Mouse (Mus musculus) splenic B cell, adult 2 months (primary cell): ENCODE data around the gene Sirt4.
"Not testable (repeated sequence)": the region's sequence is repeated elsewhere in the genome, so short reads cannot be mapped to it uniquely, and the experiment has no call there.

Source experiments
- DNase-seq: peaks from one replicate; pipeline ENCODE4 v3.0.0-alpha.2; 2011; ENCODE audit warnings: low read depth, low spot score
- H3K27me3 ChIP-seq: 2 replicates; pipeline ENCODE4 v1.6.1; 2012; ENCODE audit warnings: mild to moderate bottlenecking, low read length, moderate library complexity, mixed read lengths; ENCODE audit not compliant: control insufficient read depth, poor library complexity, insufficient read depth, severe bottlenecking
- H3K36me3 ChIP-seq: 2 replicates; pipeline ENCODE4 v1.6.1; 2012; ENCODE audit warnings: mild to moderate bottlenecking, low read length, moderate library complexity, mixed read lengths; ENCODE audit not compliant: control insufficient read depth, poor library complexity, insufficient read depth, severe bottlenecking

Sirt4 gene

DNA sequence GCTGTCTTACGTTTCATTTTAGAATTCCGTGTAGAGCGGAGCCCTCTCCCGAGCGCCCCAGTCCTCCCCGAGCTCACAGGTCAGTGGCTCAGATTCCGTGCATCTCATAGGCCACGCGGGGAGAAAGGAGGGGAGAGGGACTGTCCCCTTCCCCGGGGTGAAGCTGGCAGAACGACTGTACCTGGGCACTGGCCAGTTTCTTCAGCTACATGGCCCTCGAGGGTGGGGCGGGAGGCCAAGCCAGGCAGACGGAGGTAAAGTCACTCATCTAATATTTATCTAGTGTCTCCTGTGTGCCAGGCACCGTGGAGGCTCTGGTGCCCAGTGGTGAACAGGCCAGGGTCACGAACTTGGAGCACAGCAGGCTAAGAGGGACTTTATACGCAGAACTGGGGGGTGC, 37.4 kb downstream of the Sirt4 start:
- Histone ChIP-seq H3K36me3 (no peaks in the 10 kb centered on the region), H3K27me3 (no peaks in the 10 kb centered on the region)
- no peak for DNase-seq

- no peaks in the 10 kb centered on the region for H3K27me3 ChIP-seq
- H3K36me3 ChIP-seq, result no peaks in the 10 kb centered on the region
- DNase-seq, result no peak
Observed at GRCm38 (mm10) chr5:115444130-115444529, 40.4 kb downstream of the Sirt4 start.

DNA sequence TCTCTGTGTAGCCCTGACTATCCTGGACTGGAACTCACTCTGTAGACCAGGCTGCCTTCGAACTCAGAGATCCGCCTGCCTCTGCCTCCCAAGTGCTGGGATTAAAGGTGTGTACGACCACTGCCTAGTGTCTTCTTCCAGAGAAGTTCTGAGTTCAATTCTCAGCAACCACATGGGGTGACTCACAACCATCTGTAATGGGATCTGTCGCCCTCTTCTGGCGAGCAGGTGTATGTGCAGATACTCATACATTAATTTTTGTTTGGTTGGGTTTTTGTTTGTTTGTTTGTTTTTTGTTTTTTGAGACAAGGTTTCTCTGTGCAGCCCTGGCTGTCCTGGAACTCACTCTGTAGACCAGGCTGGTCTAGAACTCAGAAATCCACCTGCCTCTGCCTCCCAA, 41.9 kb downstream of the Sirt4 start:
- DNase-seq, result peak; percentile 52
- not testable (repeated sequence) for H3K36me3 ChIP-seq, H3K27me3 ChIP-seq

DNA sequence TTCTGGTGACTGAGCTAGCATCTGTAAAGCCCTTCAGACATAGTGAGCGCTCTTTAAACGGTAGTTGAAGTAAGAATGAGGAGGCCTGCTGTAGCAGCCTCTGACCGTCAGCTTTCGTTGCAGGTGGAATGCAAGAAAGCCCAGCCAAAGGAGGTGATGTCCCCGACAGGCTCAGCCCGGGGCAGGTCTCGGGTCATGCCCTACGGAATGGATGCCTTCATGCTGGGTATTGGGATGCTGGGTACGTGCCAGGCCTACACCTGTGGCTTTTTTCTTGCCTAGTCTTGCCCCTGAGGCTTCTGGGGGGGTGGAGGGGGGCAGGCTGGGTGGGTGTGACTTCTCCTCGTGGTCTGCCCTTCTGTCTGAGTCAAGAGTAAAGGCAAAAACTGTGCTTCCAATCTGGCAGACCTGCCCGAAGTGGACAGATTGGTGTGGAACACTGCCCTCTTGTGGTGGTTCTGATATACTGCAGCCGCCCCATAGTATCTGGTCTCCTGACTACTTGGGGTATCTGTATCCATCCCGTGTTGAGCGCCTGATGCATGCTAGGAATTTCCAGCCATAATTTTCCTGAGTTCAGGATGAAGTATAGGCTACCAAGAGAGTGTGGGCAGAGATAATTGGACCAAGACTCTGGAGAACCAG, 43.2 kb downstream of the Sirt4 start:
- H3K36me3 ChIP-seq, result no peaks in the 10 kb centered on the region
- H3K27me3 ChIP-seq, result no peaks in the 10 kb centered on the region
- peak; percentile 82 for DNase-seq

DNA sequence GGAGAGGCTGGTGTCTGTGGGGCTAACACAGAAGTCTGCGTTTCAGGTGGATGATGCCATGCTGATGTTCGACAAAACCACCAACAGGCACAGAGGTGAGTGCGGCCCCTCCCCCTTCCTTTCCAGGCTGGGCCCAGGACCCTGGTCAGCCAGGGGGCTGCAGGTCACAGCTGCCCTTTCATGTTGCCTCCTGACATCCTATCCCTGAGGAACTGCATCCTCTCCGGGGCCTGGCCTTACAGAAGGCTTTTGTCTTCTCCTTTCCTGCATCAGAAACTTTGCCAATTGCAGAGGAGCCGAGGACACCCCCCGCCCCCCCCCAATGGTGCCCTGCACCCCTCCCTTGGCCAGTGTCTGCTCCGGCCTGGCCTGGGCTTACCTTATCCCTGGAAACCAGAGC, 45.9 kb downstream of the Sirt4 start:
- Histone ChIP-seq H3K27me3 (no peaks in the 10 kb centered on the region), H3K36me3 (no peaks in the 10 kb centered on the region)
- DNase-seq, result no peak

DNA sequence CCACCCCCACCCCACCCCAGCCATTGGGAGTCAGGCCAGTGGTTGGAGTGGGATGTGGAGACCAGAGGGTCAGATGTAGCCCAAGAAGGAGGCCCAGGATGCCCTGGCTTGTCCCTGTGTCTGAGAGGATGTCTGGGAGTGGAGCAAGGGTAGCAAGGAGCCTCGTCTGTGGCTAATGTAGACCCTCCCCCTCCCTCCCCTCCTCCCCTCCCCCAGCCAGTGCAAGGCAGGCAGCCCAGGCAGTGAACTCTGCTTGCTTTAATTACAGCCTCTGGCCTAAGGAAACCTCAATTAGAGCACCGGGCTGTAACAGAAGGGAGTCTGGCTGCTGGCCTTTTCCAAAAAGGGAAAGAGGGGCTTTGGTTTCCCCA, 46.6 kb downstream of the Sirt4 start:
- Histone ChIP-seq H3K27me3 (no peaks in the 10 kb centered on the region), H3K36me3 (no peaks in the 10 kb centered on the region)
- DNase-seq, result no peak

DNA sequence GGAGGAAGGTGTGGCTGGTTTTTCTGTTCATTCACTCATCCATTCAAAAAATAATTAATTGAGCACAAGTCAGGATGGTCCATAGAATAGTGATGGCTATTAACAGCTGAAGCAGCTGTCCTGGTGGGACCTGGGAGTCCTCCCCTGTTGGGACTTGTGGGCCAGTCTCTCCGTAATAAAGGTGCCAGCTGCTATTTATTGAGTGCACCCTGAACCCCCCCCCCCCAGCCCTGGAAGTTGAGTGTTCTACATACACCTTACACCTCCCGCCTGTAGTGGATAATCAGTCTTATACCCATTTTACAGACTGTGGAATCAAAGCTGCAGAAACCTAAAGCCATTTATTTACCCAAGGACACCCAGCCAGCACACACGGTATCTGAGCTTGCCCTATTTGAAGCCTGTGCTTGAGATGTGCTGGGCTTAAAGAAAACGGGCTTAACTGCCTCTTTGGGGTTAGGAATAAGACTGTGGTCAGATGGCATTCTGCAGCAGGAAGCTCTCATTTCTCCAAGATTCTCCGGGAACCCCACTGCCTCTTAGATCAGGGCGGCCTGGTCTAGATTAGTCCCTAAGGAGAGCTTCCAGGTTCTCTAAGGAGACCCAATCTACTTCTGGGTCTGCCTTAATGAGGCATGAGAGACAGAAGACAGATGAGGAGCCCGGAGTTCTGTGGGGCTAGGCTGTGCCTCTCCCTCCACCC, 47.1 kb downstream of the Sirt4 start:
- no peak for DNase-seq
- Histone ChIP-seq H3K27me3 (no peaks in the 10 kb centered on the region; the same call in 1 of the 2 replicates), H3K36me3 (no peaks in the 10 kb centered on the region)

DNA sequence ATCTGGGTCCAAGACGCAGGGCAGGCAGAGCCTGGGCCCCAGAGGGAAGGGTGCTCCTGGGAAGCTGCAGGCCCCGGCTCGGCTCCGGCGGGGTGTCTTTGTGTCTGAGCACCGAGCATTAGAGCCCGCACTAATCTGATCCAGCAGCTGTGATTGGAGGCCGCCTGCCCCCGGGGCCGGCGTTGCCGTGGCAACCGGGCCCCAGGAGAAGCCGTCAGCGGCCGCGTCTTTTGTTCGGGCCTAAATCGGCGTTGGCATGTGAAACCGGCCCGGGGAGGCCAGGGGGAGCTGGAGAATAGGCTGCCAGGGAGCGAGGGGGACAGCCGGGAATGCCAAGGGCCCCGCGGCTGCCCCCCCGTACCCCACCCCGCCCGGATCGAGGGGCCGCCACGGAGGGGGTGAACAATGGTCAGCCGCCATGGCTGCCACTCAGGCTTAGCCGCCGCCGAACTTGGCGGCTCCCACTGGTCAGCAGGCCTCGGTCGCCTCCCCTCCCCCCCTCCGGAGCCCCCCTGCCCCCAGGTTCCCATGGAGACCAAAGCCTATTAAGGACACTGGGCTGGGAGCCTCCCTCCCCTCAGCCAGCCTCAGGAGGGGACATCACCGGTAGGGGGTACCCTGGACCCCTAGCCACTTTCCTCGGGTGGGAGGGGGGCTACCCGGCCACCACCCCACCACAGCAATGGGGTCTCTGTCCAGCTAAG, 48.0 kb downstream of the Sirt4 start:
- DNase-seq, result peak; percentile 25
- H3K27me3 ChIP-seq, result no peaks in the 10 kb centered on the region; the same call in 1 of the 2 replicates
- no peaks in the 10 kb centered on the region for H3K36me3 ChIP-seq

DNA sequence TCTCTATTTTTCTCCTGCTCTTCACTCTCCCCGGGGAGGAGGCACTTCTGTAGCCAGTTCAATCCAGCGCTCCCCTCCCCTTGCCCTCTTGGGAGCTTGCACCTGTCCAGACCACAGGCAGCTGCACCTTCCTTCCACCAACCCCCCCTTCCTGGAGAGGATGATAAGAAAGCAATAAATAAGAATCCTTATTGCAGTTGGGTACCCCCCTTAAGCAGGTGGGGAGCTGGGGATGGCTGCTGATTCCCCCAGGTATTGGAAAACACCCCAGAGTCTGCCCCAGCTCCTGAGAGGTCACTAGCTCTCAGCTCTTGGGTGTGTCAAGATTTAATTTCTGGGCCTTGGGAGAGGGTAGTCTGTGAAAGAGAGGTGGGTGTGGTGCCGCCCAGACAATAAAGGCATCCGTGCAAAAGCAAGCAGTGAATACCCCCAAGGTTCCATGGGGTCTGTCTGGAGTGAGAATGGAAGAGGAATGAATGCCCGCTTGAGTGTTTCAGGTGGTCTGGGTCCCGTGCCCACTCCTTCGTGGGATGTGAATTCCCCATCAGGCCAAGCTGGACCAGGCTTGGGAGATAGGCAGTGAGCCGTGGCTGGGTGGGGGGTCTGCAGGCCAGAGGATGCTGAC, 48.7 kb downstream of the Sirt4 start:
- no peak for DNase-seq
- no peaks in the 10 kb centered on the region for H3K36me3 ChIP-seq
- no peaks in the 10 kb centered on the region; the same call in 1 of the 2 replicates for H3K27me3 ChIP-seq

DNA sequence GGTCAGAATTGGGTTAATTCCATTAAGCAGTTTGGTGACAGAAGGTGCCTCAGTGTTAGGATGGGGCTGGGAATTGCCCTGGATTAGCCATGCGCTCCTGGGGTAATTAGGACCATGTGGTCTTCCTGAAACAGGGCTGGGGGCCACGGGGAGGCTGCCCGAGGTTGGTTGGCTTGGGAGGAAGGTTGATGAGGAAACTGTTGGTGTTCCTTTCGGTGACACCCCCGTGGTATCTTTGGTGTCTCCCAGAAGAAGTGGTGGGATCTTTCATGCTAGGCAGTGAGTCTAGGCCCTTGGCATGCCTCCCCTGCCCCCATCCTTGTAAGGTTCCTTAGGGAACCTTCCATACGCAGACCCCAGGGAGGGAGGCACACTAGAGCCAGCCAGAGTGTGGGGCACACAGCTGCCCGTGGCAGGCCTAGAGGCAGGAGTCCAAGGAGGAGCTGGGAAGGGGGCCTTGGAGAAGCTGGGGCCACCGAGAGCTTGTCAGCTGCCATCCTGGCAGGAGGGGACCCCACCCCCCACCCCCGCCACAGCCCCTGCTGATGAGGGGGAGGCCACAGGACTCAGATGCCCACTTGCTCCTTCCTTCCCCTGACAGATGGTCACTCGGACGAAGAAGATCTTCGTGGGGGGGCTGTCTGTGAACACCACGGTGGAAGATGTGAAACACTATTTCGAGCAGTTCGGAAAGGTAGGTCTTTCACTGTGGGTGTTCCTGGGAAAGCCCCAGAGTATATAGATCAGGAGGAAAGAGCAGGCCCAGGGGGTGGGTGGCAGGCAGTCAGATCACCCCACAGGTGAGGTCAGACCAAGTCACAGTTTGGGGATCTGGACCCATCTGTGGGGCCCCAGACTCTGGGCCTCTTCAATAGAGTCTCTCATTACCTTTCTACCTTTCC, 49.4 kb downstream of the Sirt4 start:
- no peaks in the 10 kb centered on the region for H3K36me3 ChIP-seq
- no peak for DNase-seq
- no peaks in the 10 kb centered on the region; the same call in none of the 2 replicates for H3K27me3 ChIP-seq

DNA sequence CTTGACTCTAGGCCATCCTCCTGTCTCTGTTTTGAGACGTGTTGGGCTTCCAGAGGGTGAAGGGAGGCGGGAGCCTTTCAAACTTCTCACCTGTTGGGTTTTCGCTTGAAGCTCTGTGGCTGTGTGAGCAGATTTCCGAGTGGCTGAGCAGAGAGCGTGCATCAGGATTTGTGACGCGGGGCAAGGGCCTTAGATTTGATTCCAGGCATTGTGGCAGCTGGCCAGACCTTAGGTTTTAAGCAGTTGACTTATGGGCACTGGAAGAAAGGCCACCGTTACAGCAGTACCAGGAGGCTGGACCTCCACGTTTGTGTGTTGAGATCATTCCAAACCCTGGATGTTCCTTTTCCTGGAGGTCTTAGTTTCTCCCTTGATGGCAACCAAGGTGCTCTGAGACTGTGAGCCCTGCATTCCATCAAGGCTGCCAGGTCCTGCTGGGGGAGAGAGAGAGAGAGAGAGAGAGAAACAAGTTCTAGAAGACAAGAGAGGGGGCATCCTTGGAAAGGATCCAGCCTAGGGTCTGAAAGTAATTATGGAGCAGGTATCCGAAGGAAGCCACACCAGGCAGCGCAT, 50.2 kb downstream of the Sirt4 start:
- no peaks in the 10 kb centered on the region for H3K36me3 ChIP-seq
- no peak for DNase-seq
- no peaks in the 10 kb centered on the region; the same call in none of the 2 replicates for H3K27me3 ChIP-seq

DNA sequence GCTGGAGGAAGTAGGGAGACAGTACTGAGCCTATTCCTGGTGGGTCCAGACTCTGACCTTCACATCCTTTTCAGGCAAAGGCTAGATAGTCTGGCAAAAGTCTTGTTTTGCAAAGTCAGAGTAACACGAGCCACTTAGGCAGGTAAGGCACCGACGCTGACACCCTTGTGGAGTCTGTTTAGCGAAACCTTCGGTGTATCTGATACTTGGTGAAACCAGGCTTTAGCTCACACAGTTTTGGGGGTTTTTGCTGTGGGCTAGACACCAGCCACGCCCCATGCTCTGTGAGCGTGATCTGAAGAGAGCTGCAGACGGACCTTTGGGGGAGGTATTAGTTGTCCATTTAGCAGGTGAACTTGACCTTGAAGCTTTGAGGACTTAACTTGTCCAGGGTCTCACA, 51.3 kb downstream of the Sirt4 start:
- no peaks in the 10 kb centered on the region; the same call in none of the 2 replicates for H3K27me3 ChIP-seq
- no peaks in the 10 kb centered on the region for H3K36me3 ChIP-seq
- DNase-seq, result no peak

GRCm38 (mm10) chr5:115432395-115432794, 52.1 kb downstream of the Sirt4 start:
- no peaks in the 10 kb centered on the region for H3K36me3 ChIP-seq
- DNase-seq, result no peak
- H3K27me3 ChIP-seq, result no peaks in the 10 kb centered on the region; the same call in none of the 2 replicates

DNA sequence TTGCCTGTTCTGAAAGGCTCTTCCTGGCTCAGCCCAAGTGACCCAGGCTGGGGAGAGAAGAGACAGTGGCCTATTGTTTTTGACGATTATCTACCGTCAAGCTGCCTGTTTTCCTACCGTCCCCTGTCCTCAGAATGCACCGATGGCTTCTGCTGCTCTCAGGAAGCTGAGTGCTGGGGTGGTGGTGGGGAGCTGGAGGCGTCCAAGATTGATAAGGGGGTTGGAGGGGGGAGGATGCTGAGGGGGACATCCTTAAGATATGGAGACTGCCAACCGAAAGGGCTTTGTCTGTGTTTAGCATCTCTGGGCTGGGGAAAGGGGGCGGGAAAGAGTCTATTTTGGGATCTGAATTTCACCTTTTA, 52.6 kb downstream of the Sirt4 start:
- DNase-seq, result no peak
- Histone ChIP-seq H3K36me3 (no peaks in the 10 kb centered on the region), H3K27me3 (no peaks in the 10 kb centered on the region; the same call in none of the 2 replicates)
